Mouse (Mus musculus): ENCODE data around the gene Olfr508. TPM values are rescaled to one million over a fixed set of nuclear protein-coding genes. Genes with fewer than 3 reads are reported as not detected.
"Not testable (repeated sequence)": the region's sequence is repeated elsewhere in the genome, so short reads cannot be mapped to it uniquely, and the experiment has no call there.

Olfr508 gene
- not detected in 2 replicates for polyA plus RNA-seq (2011; ENCODE audit: insufficient read depth, insufficient read length, low replicate concordance, missing spikeins)

- 73% methylated on average over 3 of the region's 3 CpGs for WGBS
- Histone ChIP-seq H3K27ac (ENCODE audit: control insufficient read depth, insufficient read depth, low read depth, low read length, poor library complexity) (no peak within 1 kb of the TSS), H3K4me3 (replicated peaks; ENCODE audit: control insufficient read depth, low read depth, low read length) (no peak within 1 kb of the TSS), H3K4me1 (ENCODE audit: control insufficient read depth, insufficient read depth, low read length) (no peaks in the 10 kb centered on the region)
- TF ChIP-seq POLR2A (IDR thresholded peaks at IDR 0.05; ENCODE audit: borderline replicate concordance, control insufficient read depth, low read depth, low read length) (no peak), CTCF (IDR thresholded peaks at IDR 0.05; ENCODE audit: control insufficient read depth, insufficient read depth, low read length) (no peak)
Measured at GRCm38 (mm10) chr7:108629694-108630093, at the start of gene Olfr508. Olfr508 (plus strand) TSS chr7:108629994.

- TF ChIP-seq CTCF (IDR thresholded peaks at IDR 0.05; ENCODE audit: control insufficient read depth, insufficient read depth, low read length) (no peak), POLR2A (IDR thresholded peaks at IDR 0.05; ENCODE audit: borderline replicate concordance, control insufficient read depth, low read depth, low read length) (no peak)
- H3K4me1 ChIP-seq (ENCODE audit: control insufficient read depth, insufficient read depth, low read length) = no peaks in the 10 kb centered on the region
- no peak overlapping the region for H3K4me3 ChIP-seq (replicated peaks; ENCODE audit: control insufficient read depth, low read depth, low read length)
- 91% methylated on average over 1 of the region's 1 CpGs for WGBS
- H3K27ac ChIP-seq (ENCODE audit: control insufficient read depth, insufficient read depth, low read depth, low read length, poor library complexity) = no peak overlapping the region
Measured at GRCm38 (mm10) chr7:108589797-108590196, 40.0 kb upstream of the Olfr508 start.

- H3K4me1 ChIP-seq (ENCODE audit: control insufficient read depth, insufficient read depth, low read length); H3K4me3 ChIP-seq (replicated peaks; ENCODE audit: control insufficient read depth, low read depth, low read length); H3K27ac ChIP-seq (ENCODE audit: control insufficient read depth, insufficient read depth, low read depth, low read length, poor library complexity): not testable (repeated sequence)
- 71% methylated on average over 3 of the region's 3 CpGs for WGBS
Measured at GRCm38 (mm10) chr7:108601916-108602315, 27.9 kb upstream of the Olfr508 start.

- no peak within 1 kb of the TSS for H3K27ac ChIP-seq (ENCODE audit: control insufficient read depth, insufficient read depth, low read depth, low read length, poor library complexity)
- TF ChIP-seq CTCF (IDR thresholded peaks at IDR 0.05; ENCODE audit: control insufficient read depth, insufficient read depth, low read length) = no peak
- TF ChIP-seq POLR2A (IDR thresholded peaks at IDR 0.05; ENCODE audit: borderline replicate concordance, control insufficient read depth, low read depth, low read length) = no peak
- no peak within 1 kb of the TSS for H3K4me3 ChIP-seq (replicated peaks; ENCODE audit: control insufficient read depth, low read depth, low read length)
- H3K4me1 ChIP-seq (ENCODE audit: control insufficient read depth, insufficient read depth, low read length) = no peaks in the 10 kb centered on the region
Measured at GRCm38 (mm10) chr7:108610487-108610886, 19.3 kb upstream of the Olfr508 start, which contains the start of gene Olfr506. Olfr506 (plus strand) TSS chr7:108610787.

- TF ChIP-seq CTCF (IDR thresholded peaks at IDR 0.05; ENCODE audit: control insufficient read depth, insufficient read depth, low read length) (no peak), POLR2A (IDR thresholded peaks at IDR 0.05; ENCODE audit: borderline replicate concordance, control insufficient read depth, low read depth, low read length) (no peak)
- 75% methylated on average over 2 of the region's 2 CpGs for WGBS
- H3K27ac ChIP-seq (ENCODE audit: control insufficient read depth, insufficient read depth, low read depth, low read length, poor library complexity) = no peak overlapping the region
- no peaks in the 10 kb centered on the region for H3K4me1 ChIP-seq (ENCODE audit: control insufficient read depth, insufficient read depth, low read length)
- no peak overlapping the region for H3K4me3 ChIP-seq (replicated peaks; ENCODE audit: control insufficient read depth, low read depth, low read length)
Measured at GRCm38 (mm10) chr7:108614110-108614509, 15.7 kb upstream of the Olfr508 start.

- not testable (repeated sequence) for H3K4me3 ChIP-seq (replicated peaks; ENCODE audit: control insufficient read depth, low read depth, low read length); H3K4me1 ChIP-seq (ENCODE audit: control insufficient read depth, insufficient read depth, low read length)
- WGBS = 50% methylated on average over 3 of the region's 3 CpGs
Measured at GRCm38 (mm10) chr7:108616781-108617180, 13.0 kb upstream of the Olfr508 start.

GRCm38 (mm10) chr7:108621514-108621913, 8.3 kb upstream of the Olfr508 start, which contains the start of gene Olfr507:
Olfr507 (plus strand) TSS chr7:108621814.
- WGBS = 65% methylated on average over 2 of the region's 2 CpGs
- Histone ChIP-seq H3K4me1 (ENCODE audit: control insufficient read depth, insufficient read depth, low read length) (no peaks in the 10 kb centered on the region), H3K4me3 (replicated peaks; ENCODE audit: control insufficient read depth, low read depth, low read length) (no peak within 1 kb of the TSS), H3K27ac (ENCODE audit: control insufficient read depth, insufficient read depth, low read depth, low read length, poor library complexity) (no peak within 1 kb of the TSS)
- TF ChIP-seq CTCF (IDR thresholded peaks at IDR 0.05; ENCODE audit: control insufficient read depth, insufficient read depth, low read length) (no peak), POLR2A (IDR thresholded peaks at IDR 0.05; ENCODE audit: borderline replicate concordance, control insufficient read depth, low read depth, low read length) (no peak)

More at GRCm38 (mm10) chr7:108616781-108617180, 13.0 kb upstream of the Olfr508 start:
- H3K27ac ChIP-seq (ENCODE audit: control insufficient read depth, insufficient read depth, low read depth, low read length, poor library complexity) = not testable (repeated sequence)

GRCm38 (mm10) chr7:108651806-108652205, 22.0 kb downstream of the Olfr508 start, which contains the start of gene Olfr509:
Olfr509 (minus strand) TSS chr7:108651906.
- TF ChIP-seq CTCF (IDR thresholded peaks at IDR 0.05; ENCODE audit: control insufficient read depth, insufficient read depth, low read length) = no peak
- TF ChIP-seq POLR2A (IDR thresholded peaks at IDR 0.05; ENCODE audit: borderline replicate concordance, control insufficient read depth, low read depth, low read length) = no peak
- Histone ChIP-seq H3K27ac (ENCODE audit: control insufficient read depth, insufficient read depth, low read depth, low read length, poor library complexity) (no peak within 1 kb of the TSS), H3K4me1 (ENCODE audit: control insufficient read depth, insufficient read depth, low read length) (no peaks in the 10 kb centered on the region), H3K4me3 (replicated peaks; ENCODE audit: control insufficient read depth, low read depth, low read length) (no peak within 1 kb of the TSS)

- Histone ChIP-seq H3K4me3 (replicated peaks; ENCODE audit: control insufficient read depth, low read depth, low read length) (no peak overlapping the region), H3K27ac (ENCODE audit: control insufficient read depth, insufficient read depth, low read depth, low read length, poor library complexity) (no peak overlapping the region), H3K4me1 (ENCODE audit: control insufficient read depth, insufficient read depth, low read length) (no peaks in the 10 kb centered on the region)
- TF ChIP-seq CTCF (IDR thresholded peaks at IDR 0.05; ENCODE audit: control insufficient read depth, insufficient read depth, low read length) (no peak), POLR2A (IDR thresholded peaks at IDR 0.05; ENCODE audit: borderline replicate concordance, control insufficient read depth, low read depth, low read length) (no peak)
- WGBS = 71% methylated on average over 3 of the region's 3 CpGs
Measured at GRCm38 (mm10) chr7:108662419-108662818, 32.6 kb downstream of the Olfr508 start.

All from bone marrow, adult 2 months (tissue).